13 mouse cellular contexts compared by ENCODE assay signal in the genomic region with DNA sequence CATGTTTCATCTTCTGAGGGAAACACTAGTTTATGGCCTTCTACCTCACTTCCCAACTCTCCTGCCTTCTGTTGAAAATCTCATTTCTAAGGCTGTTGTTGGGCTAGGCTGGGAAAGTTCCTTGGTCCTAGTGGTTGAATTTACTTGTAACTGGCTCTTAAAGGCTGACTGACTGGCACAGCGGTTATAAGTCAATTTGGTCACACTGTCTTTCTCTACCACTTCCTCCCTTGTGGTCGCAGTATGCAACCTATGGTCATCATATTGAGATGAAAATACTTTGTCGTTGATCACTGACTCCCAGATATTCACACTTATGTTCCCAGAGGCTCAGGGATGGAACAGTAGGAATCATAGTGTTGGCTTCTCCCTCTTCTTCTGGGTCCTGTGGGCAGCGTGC.
"Had no signal": no experiment of that assay in that cellular context is flagged by ENCODE, and none has a peak within 500 bp of the region (broad histone marks: within the 10 kb centered on the region; RNA-seq: fewer than 3 reads in every experiment).

No protein-coding gene starts in this region.

- ATAC-seq: midbrain, embryonic 16.5 days had no signal

- DNase-seq: lung, adult 18-20 months; lung, embryonic 14.5 days; lung, postnatal 10 days; midbrain, embryonic 14.5 days; retina, postnatal 1 day; right cerebral cortex, adult 18-20 months; right cerebral cortex, postnatal 25 days; right cerebral cortex, postnatal 4 days; spleen, adult 18-20 months; thymus, adult 18-20 months; thymus, postnatal 14 days; thymus, postnatal 36 days had no signal
